Mouse (Mus musculus): ENCODE measurements around the gene Cped1.

DNA sequence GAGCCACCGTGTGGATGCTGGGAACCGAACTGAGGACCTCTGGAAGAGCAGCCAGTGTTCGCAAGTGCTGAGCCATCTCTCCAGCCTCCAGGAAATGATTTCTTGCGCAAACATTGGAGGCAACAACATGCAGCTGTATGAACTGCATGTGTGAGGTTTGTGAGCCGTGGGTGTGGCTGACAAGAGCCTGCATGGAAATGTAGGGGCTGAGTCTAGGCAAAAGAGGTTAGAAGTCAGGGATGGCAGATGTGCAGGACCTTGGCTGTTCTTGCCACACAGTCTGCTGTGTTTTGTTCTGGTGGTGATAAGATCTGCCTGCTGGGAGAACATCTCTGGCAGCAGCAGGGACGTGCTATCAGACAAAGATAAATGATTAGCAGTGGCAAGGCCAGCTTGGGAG, 49.7 kb downstream of the Cped1 start:
- TF ChIP-seq MAX (IDR thresholded peaks at IDR 0.05; ENCODE audit: low read depth) (no peak), POLR2A (IDR thresholded peaks at IDR 0.05; ENCODE audit: insufficient read length, low read depth) (no peak), TCF12 (IDR thresholded peaks at IDR 0.05; ENCODE audit: insufficient read depth, poor library complexity, severe bottlenecking) (no peak), E2F4 (IDR thresholded peaks at IDR 0.05; ENCODE audit: insufficient read depth) (no peak), MYOG (IDR thresholded peaks at IDR 0.05; ENCODE audit: control insufficient read depth in 1 of 3, insufficient read depth in 1 of 3, insufficient read length in 2 of 3, low read depth in 2 of 3) (no peak), POLR2AphosphoS2 (IDR thresholded peaks at IDR 0.05; ENCODE audit: insufficient read length, low read depth) (no peak), REST (IDR thresholded peaks at IDR 0.05; ENCODE audit: insufficient read depth, insufficient read length) (no peak), TCF3 (IDR thresholded peaks at IDR 0.05; ENCODE audit: insufficient read length, low read depth) (no peak), USF1 (IDR thresholded peaks at IDR 0.05; ENCODE audit: low read depth) (no peak), CEBPB (IDR thresholded peaks at IDR 0.05; ENCODE audit: insufficient read depth, poor library complexity, severe bottlenecking) (0 out of 2 replicates have a peak, but pooled peaks have one; percentile 13), MYOD1 (IDR thresholded peaks at IDR 0.05; ENCODE audit: control insufficient read depth in 1 of 3, insufficient read length in 2 of 3, low read depth in 2 of 3) (no peak), SRF (IDR thresholded peaks at IDR 0.05; ENCODE audit: control insufficient read depth, insufficient read length, low read depth) (no peak)
